Mouse (Mus musculus) forebrain, embryonic 16.5 days (tissue): ENCODE results near the gene Nktr. TPM values are rescaled to one million over a fixed set of nuclear protein-coding genes. Genes with fewer than 3 reads are reported as not detected.
A peak's percentile ranks its signal among the peaks of the same experiment; 100 is the strongest.

Experiments used
- ATAC-seq: fragments of 200-750 bp; cut with Nextera tagmentation; 2 replicates; pipeline ENCODE4 v1.8.0; 2017; ENCODE audit warnings: mild to moderate bottlenecking, moderate library complexity
- H3K27ac ChIP-seq: fragments of 300-500 bp; sonication (generic); 2 replicates; pipeline ENCODE4 v1.5.1; 2014; ENCODE audit warnings: low read length, control low read depth
- H3K27me3 ChIP-seq: fragments of 300-500 bp; sonication (generic); replicated peaks from 2 replicates; pipeline ENCODE4 v1.6.1; 2014; ENCODE audit warnings: low read length; ENCODE audit not compliant: control insufficient read depth, insufficient read depth
- H3K36me3 ChIP-seq: fragments of 300-500 bp; sonication (generic); 2 replicates; pipeline ENCODE4 v1.6.1; 2014; ENCODE audit not compliant: control insufficient read depth, insufficient read depth
- H3K4me1 ChIP-seq: fragments of 300-500 bp; sonication (generic); replicated peaks from 2 replicates; pipeline ENCODE4 v1.6.1; 2014; ENCODE audit warnings: low read length; ENCODE audit not compliant: control insufficient read depth, insufficient read depth
- H3K4me2 ChIP-seq: fragments of 300-500 bp; sonication (generic); 2 replicates; pipeline ENCODE4 v1.6.1; 2014; ENCODE audit warnings: mild to moderate bottlenecking, low read length, control low read depth
- H3K4me3 ChIP-seq: fragments of 300-500 bp; sonication (generic); replicated peaks from 2 replicates; pipeline ENCODE4 v1.5.1; 2014; ENCODE audit warnings: mild to moderate bottlenecking, low read length, control low read depth
- H3K9ac ChIP-seq: fragments of 300-500 bp; sonication (generic); replicated peaks from 2 replicates; pipeline ENCODE4 v1.6.1; 2014; ENCODE audit warnings: low read depth, low read length, control low read depth
- H3K9me3 ChIP-seq: fragments of 300-500 bp; sonication (generic); 2 replicates; pipeline ENCODE4 v1.6.1; 2016; ENCODE audit warnings: low read length; ENCODE audit not compliant: control insufficient read depth
- WGBS: fragments of 180-500 bp; shearing (Covaris S2); extraction: QIAGEN DNeasy Blood & Tissue Kit; methylation state at CpG from one replicate; pipeline ENCODE4 v1.1.7; 2014; 5-methylcytosine and 5-hydroxymethylcytosine counted together
- polyA plus RNA-seq: library from polyadenylated mRNA; unstranded; fragments of >200 nt; fragmentation: Nextera tagmentation; extraction: Ambion mirVana; gene quantifications from 2 replicates; pipeline ENCODE4 v1.2.1, GENCODE M21; 2015

Gene Nktr
- polyA plus RNA-seq, 1 experiment from 2014 or later = 60.4 TPM

DNA sequence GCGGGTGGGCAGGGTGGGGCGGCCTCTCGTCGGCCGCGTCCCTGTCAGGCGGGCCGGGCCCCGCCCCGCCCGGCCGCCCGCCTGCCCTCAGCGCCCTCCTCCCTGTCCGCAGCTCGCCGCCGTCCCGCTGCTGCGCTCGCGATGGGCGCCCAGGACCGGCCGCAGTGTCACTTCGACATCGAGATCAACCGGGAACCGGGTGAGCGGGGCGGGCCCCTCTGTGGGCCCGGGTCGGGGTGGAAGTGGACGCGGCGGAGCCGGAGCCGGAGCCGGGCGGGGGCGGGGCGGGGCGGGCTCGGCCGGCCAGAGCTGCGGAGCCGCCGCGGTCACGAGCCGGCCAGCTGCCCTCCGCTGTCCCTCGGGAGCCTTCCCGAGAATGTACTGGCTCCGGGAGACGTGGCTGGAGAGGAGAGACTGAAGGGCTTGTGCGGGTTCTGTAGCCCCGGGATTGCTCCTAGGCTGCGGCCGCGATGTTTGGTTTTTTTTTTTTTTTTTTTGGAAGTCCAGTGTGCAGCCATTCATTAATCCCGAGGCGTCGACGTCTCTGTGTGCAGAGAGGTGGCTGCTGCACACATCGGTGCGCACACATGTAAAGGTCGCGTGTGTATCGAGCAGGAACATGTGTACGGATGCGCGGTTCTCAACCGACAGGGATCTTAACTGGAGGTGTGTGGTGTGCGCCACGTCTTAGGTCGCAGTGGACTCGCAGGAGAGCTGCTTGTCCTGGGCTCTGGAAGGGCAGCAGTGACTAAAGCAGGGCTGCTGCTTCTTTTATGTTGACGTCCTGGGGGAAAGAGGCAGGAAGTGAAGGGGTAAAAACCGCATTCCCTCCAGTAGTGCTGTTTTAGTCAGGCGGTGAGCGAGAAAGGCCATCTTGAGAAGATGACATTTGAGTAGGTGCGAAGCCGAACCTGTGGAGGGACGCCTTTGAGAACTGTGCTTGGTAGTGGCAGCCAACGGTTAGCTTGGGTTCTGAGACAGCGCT lies 670 bp downstream of the Nktr start:
- H3K27me3 ChIP-seq = no peaks in the 10 kb centered on the region
- under 1% methylated on average over 69 of the region's 87 CpGs for WGBS
- no peaks in the 10 kb centered on the region for H3K9me3 ChIP-seq
- peak overlapping the region; percentile 87 for H3K9ac ChIP-seq
- H3K4me2 ChIP-seq = peak overlapping the region; percentile 96
- H3K4me3 ChIP-seq = peak overlapping the region; percentile 91
- H3K4me1 ChIP-seq = peaks cover 18% of the 10 kb centered on the region
- H3K36me3 ChIP-seq = peaks cover 2% of the 10 kb centered on the region; the same call in 1 of the 2 replicates
- H3K27ac ChIP-seq = peak overlapping the region; percentile 82
- peak; percentile 55; the same call in 1 of the 2 replicates for ATAC-seq

GRCm38 (mm10) chr9:121740490-121740889 lies 21.5 kb downstream of the Nktr start:
- peaks cover 20% of the 10 kb centered on the region for H3K36me3 ChIP-seq

DNA sequence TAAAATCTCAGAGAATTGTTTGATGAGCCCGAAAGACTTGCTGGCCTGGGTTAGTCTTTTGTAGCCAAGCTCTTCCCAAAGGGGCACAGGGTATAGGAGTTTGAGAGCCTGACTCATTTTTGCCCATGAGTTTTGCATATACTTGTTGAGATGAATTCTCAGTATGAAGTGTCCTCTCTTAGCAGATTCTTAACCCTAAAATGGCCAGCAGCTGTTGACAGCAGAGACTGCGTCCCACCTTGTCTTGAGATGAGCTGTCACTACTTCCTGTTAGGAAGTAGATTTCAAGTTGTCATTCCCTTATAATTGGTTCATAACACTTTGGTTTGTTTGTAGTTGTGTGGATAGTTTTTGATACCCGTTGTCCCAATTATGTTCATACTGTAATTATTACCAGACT lies 22.2 kb downstream of the Nktr start:
- Histone ChIP-seq H3K4me1 (no peaks in the 10 kb centered on the region), H3K27me3 (no peaks in the 10 kb centered on the region), H3K36me3 (peaks cover 22% of the 10 kb centered on the region), H3K4me3 (no peak overlapping the region), H3K27ac (no peak overlapping the region), H3K9ac (no peak overlapping the region), H3K4me2 (no peak overlapping the region), H3K9me3 (no peaks in the 10 kb centered on the region)
- WGBS = 89% methylated on average over 3 of the region's 3 CpGs
- ATAC-seq = no peak

More at GRCm38 (mm10) chr9:121740490-121740889, 21.5 kb downstream of the Nktr start:
- H3K27me3 ChIP-seq = no peaks in the 10 kb centered on the region
- H3K27ac ChIP-seq = no peak overlapping the region
- ATAC-seq = no peak
- H3K4me2 ChIP-seq = no peak overlapping the region
- H3K4me3 ChIP-seq = no peak overlapping the region
- H3K4me1 ChIP-seq = no peaks in the 10 kb centered on the region
- no peaks in the 10 kb centered on the region for H3K9me3 ChIP-seq
- WGBS = 91% methylated on average over 6 of the region's 6 CpGs
- H3K9ac ChIP-seq = no peak overlapping the region

GRCm38 (mm10) chr9:121744051-121744450 lies 25.1 kb downstream of the Nktr start:
- Histone ChIP-seq H3K4me1 (no peaks in the 10 kb centered on the region), H3K27ac (no peak overlapping the region), H3K4me2 (no peak overlapping the region), H3K9me3 (no peaks in the 10 kb centered on the region), H3K4me3 (no peak overlapping the region), H3K27me3 (no peaks in the 10 kb centered on the region), H3K36me3 (peaks cover 40% of the 10 kb centered on the region), H3K9ac (no peak overlapping the region)
- no peak for ATAC-seq
- 93% methylated on average over 8 of the region's 8 CpGs for WGBS

- H3K27ac ChIP-seq = no peak overlapping the region
- H3K4me2 ChIP-seq = no peak overlapping the region
- H3K4me3 ChIP-seq = no peak overlapping the region
- H3K9ac ChIP-seq = no peak overlapping the region
- 96% methylated on average over 9 of the region's 9 CpGs for WGBS
- no peak for ATAC-seq
- H3K9me3 ChIP-seq = no peaks in the 10 kb centered on the region
- no peaks in the 10 kb centered on the region for H3K27me3 ChIP-seq
- no peaks in the 10 kb centered on the region for H3K4me1 ChIP-seq
- peaks cover 55% of the 10 kb centered on the region for H3K36me3 ChIP-seq
Observed at GRCm38 (mm10) chr9:121752774-121753173, 33.8 kb downstream of the Nktr start.

- 86% methylated on average over 3 of the region's 3 CpGs for WGBS
Observed at GRCm38 (mm10) chr9:121754624-121755023, 35.7 kb downstream of the Nktr start.

GRCm38 (mm10) chr9:121756785-121757184 lies 37.8 kb downstream of the Nktr start:
- no peak overlapping the region for H3K27ac ChIP-seq
- H3K9ac ChIP-seq = no peak overlapping the region
- H3K27me3 ChIP-seq = no peaks in the 10 kb centered on the region
- peaks cover 25% of the 10 kb centered on the region for H3K4me1 ChIP-seq
- peaks cover 19% of the 10 kb centered on the region for H3K36me3 ChIP-seq
- no peak overlapping the region for H3K4me2 ChIP-seq
- no peaks in the 10 kb centered on the region for H3K9me3 ChIP-seq
- no peak for ATAC-seq
- 90% methylated on average over 3 of the region's 3 CpGs for WGBS
- H3K4me3 ChIP-seq = no peak overlapping the region

More at GRCm38 (mm10) chr9:121754624-121755023, 35.7 kb downstream of the Nktr start:
- no peaks in the 10 kb centered on the region for H3K27me3 ChIP-seq
- peaks cover 10% of the 10 kb centered on the region for H3K4me1 ChIP-seq
- H3K9ac ChIP-seq = no peak overlapping the region
- H3K27ac ChIP-seq = no peak overlapping the region
- H3K4me3 ChIP-seq = no peak overlapping the region
- H3K9me3 ChIP-seq = no peaks in the 10 kb centered on the region
- no peak for ATAC-seq
- H3K4me2 ChIP-seq = no peak overlapping the region
- H3K36me3 ChIP-seq = peaks cover 41% of the 10 kb centered on the region

- 64% methylated on average over 3 of the region's 3 CpGs for WGBS
- no peak overlapping the region for H3K27ac ChIP-seq
- no peak overlapping the region for H3K9ac ChIP-seq
- no peak for ATAC-seq
- peaks cover 27% of the 10 kb centered on the region for H3K4me1 ChIP-seq
- H3K4me3 ChIP-seq = no peak overlapping the region
- no peak overlapping the region for H3K4me2 ChIP-seq
- H3K36me3 ChIP-seq = peaks cover 14% of the 10 kb centered on the region
- no peaks in the 10 kb centered on the region for H3K9me3 ChIP-seq
- no peaks in the 10 kb centered on the region for H3K27me3 ChIP-seq
Observed at GRCm38 (mm10) chr9:121757432-121757831, 38.5 kb downstream of the Nktr start.

GRCm38 (mm10) chr9:121757835-121758814 lies 39.2 kb downstream of the Nktr start:
- no peaks in the 10 kb centered on the region for H3K27me3 ChIP-seq
- peaks cover 17% of the 10 kb centered on the region for H3K36me3 ChIP-seq
- no peak overlapping the region for H3K27ac ChIP-seq
- H3K9me3 ChIP-seq = no peaks in the 10 kb centered on the region
- no peak overlapping the region for H3K9ac ChIP-seq
- peak overlapping the region; percentile 88 for H3K4me2 ChIP-seq
- peaks cover 27% of the 10 kb centered on the region for H3K4me1 ChIP-seq
- 57% methylated on average over 10 of the region's 10 CpGs for WGBS
- ATAC-seq = no peak
- H3K4me3 ChIP-seq = no peak overlapping the region; the same call in 1 of the 2 replicates
